Mouse (Mus musculus) R1 (cell line): Measurements from ENCODE around the gene Zfp354b.
A peak's percentile ranks its signal among the peaks of the same experiment; 100 is the strongest.

Experiments used
- DNase-seq: peaks from one replicate; pipeline ENCODE4 v3.0.0-alpha.2; 2018; ENCODE audit warnings: low read depth, low spot score

The Zfp354b gene

DNA sequence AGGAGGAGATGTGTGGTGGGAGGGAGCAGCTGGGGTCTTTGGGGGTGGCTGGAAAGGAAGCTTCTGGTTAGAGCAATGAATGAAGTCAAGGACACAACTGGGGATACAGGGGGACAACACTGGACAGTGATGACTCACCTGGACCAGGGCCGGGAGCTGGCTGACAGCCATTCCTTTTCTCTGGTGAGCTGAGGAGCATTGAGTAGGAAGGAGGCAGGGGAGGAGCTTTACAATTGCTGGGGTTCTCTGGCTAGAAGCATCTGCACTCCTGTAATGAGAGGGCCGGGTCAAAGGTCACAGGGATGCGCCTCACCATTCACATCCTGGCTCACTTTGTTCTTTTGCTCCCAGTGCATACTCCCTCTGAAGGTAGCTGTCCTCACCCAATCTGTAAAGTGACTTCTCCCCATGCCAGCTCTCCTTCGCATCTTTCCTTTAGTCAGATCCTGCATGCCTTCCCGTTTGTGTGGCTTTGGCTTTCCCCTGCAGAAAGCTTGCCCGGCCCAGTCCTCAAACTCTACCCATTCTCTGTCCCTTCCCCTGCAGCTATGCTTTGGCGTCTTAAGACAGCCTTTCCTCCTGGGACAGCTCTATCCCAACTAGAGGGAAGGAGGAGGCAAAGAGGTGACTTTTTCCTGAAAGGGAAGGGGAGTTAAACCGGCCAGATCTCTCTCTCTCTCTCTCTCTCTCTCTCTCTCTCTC lies 45.1 kb downstream of the Zfp354b start:
- DNase-seq, result no peak

DNA sequence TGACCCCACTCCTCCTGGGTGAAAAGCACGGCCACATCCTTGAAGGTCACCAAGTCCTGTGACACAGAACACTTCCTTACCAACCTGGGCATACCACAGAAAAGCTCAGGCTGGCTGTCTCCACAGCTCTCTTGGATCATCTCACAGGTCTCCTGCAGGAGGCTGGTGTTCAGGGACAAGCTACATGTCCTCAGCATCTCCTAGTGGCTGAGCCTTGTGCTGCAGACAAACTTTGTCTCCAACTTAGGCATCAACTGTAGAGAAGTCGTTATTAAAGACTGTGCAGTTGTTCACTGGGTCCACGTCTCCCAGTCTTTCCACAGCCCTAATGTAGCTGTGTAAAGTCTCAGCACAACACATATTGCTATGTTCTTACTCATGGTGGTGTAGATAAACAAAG lies 47.7 kb downstream of the Zfp354b start:
- DNase-seq, result no peak

DNA sequence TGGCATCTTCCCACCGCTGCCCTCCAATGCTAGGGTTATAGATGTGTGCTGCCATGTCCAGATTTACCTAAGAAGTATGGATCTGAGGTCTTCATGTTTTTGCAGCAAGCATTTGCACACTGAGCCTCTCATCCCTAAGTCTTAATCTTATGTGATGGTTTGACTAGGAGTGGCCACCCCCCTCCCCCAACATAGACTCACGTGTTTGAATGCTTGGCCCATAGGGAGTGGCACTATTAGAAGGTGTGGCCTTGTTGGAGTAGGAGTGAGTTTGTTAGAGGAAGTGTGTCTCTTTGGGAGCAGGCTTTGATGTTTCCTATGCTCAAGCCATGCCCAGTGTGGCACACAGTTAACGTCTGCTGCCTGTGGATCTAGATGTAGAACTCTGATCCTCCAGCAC lies 52.8 kb downstream of the Zfp354b start:
- DNase-seq, result peak; percentile 77
